Mouse (Mus musculus) heart, embryonic 16.5 days (tissue): ENCODE measurements at regions not wholly inside any gene's neighbourhood (a gene's known extent, or its start where the extent isn't known, plus 50 kb on each side); places are given as distances from the start of the nearest gene placed in this dataset.

Source experiments
- ATAC-seq: fragments of 200-750 bp; cut with Nextera tagmentation; replicated peaks from 2 replicates; pipeline ENCODE4 v1.8.0; 2017; ENCODE audit warnings: moderate number of reproducible peaks; ENCODE audit not compliant: insufficient read depth, low FRiP score; ENCODE audit errors: extremely low read depth
- H3K27ac ChIP-seq: fragments of 300-500 bp; sonication (generic); 2 replicates; pipeline ENCODE4 v1.5.1; 2014; ENCODE audit warnings: mild to moderate bottlenecking, low read length, control low read depth, moderate library complexity
- H3K27me3 ChIP-seq: fragments of 300-500 bp; sonication (generic); 2 replicates; pipeline ENCODE4 v1.6.1; 2014; ENCODE audit warnings: low read length, mixed read lengths; ENCODE audit not compliant: control insufficient read depth, insufficient read depth
- H3K36me3 ChIP-seq: fragments of 300-500 bp; sonication (generic); 2 replicates; pipeline ENCODE4 v1.6.1; 2014; ENCODE audit not compliant: control insufficient read depth, insufficient read depth
- H3K4me1 ChIP-seq: fragments of 300-500 bp; sonication (generic); 2 replicates; pipeline ENCODE4 v1.6.1; 2014; ENCODE audit warnings: low read length, mixed read lengths; ENCODE audit not compliant: control insufficient read depth, insufficient read depth
- H3K4me2 ChIP-seq: fragments of 300-500 bp; sonication (generic); 2 replicates; pipeline ENCODE4 v1.6.1; 2014; ENCODE audit warnings: low read depth, mild to moderate bottlenecking, control low read depth, low read length
- H3K4me3 ChIP-seq: fragments of 300-500 bp; sonication (generic); 2 replicates; pipeline ENCODE4 v1.5.1; 2014; ENCODE audit warnings: mild to moderate bottlenecking, control low read depth, low read length
- H3K9ac ChIP-seq: fragments of 300-500 bp; sonication (generic); 2 replicates; pipeline ENCODE4 v1.6.1; 2014; ENCODE audit warnings: low read length, control low read depth
- H3K9me3 ChIP-seq: fragments of 300-500 bp; sonication (generic); replicated peaks from 2 replicates; pipeline ENCODE4 v1.6.1; 2016; ENCODE audit warnings: low read length; ENCODE audit not compliant: control insufficient read depth
- WGBS: fragments of 180-500 bp; shearing (Covaris S2); extraction: QIAGEN DNeasy Blood & Tissue Kit; methylation state at CpG from one replicate; pipeline ENCODE4 v1.1.7; 2014; 5-methylcytosine and 5-hydroxymethylcytosine counted together

DNA sequence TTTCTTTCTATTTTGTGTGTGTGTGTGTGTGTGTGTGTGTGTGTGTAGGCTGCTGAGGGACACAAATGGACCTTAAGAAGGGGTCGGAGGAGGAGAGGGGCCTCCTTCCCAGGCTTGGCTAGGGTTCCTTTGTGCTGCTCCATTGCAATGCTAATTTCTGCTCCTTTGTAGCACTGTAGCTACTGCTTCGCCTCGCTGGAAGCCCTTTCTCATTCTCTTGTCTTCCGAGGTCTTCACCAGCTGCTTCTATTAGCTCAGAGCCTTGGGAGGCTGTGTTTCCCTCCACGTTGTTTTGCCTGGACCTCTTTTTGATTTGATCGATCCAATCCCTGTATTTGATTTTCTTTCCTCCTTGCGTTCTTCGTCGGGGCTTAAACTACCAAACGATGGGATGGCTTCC, 247.1 kb downstream of the Tmem38b start:
- H3K27me3 ChIP-seq: no peaks in the 10 kb centered on the region
- peaks cover 19% of the 10 kb centered on the region for H3K9me3 ChIP-seq
- ATAC-seq: no peak
- H3K4me2 ChIP-seq: no peak overlapping the region
- no peak overlapping the region for H3K9ac ChIP-seq
- H3K36me3 ChIP-seq: no peaks in the 10 kb centered on the region
- H3K27ac ChIP-seq: no peak overlapping the region
- no peak overlapping the region for H3K4me3 ChIP-seq
- H3K4me1 ChIP-seq: no peaks in the 10 kb centered on the region
- WGBS: 50% methylated on average over 10 of the region's 10 CpGs

DNA sequence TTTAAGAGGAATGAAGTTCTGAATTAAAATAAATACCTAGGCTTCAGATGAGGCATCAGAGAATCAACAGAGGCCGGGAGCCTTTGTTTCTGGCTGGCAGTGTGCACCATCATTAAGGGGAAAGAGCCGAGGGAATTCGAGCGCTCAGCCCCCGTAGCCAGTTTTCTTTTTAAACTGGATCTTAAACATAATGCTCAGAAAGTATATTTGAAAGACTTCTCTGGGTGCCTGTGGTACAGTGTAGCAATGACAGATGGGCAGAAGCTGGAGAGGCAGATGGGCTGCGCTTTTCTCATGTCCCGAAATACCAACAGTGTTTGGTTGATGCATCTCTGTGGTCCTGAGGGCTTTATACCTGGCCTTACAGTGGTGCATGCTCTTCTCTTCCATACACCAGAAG, 247.6 kb downstream of the Tmem38b start:
- Histone ChIP-seq H3K4me2 (no peak overlapping the region), H3K27ac (no peak overlapping the region), H3K9ac (no peak overlapping the region), H3K9me3 (peaks cover 19% of the 10 kb centered on the region), H3K27me3 (no peaks in the 10 kb centered on the region), H3K36me3 (no peaks in the 10 kb centered on the region), H3K4me1 (no peaks in the 10 kb centered on the region), H3K4me3 (no peak overlapping the region)
- 87% methylated on average over 7 of the region's 7 CpGs for WGBS
- no peak for ATAC-seq

DNA sequence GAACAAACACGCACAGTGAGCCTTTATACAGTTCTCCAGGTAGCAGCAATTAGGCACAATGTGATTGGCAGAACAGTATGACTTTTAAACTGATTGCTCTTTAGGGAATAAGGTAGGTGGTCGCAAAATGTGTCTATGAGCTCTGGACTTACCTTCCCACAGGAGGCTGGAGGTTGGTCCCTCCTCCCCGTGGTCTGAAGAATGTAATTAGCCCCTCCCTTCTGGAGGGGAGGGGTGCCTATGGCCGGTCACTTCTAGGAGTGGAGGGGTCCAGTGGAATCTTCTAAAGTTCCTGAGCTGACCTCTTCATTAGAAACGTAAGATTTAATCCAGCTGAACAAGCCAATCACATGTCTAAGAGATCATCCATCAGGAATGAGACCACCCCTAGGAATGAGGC, 248.4 kb downstream of the Tmem38b start:
- Histone ChIP-seq H3K4me1 (no peaks in the 10 kb centered on the region), H3K9me3 (peaks cover 15% of the 10 kb centered on the region), H3K4me3 (no peak overlapping the region), H3K36me3 (no peaks in the 10 kb centered on the region), H3K9ac (no peak overlapping the region), H3K27ac (no peak overlapping the region), H3K4me2 (no peak overlapping the region), H3K27me3 (no peaks in the 10 kb centered on the region)
- 61% methylated on average over 5 of the region's 5 CpGs for WGBS
- no peak for ATAC-seq

DNA sequence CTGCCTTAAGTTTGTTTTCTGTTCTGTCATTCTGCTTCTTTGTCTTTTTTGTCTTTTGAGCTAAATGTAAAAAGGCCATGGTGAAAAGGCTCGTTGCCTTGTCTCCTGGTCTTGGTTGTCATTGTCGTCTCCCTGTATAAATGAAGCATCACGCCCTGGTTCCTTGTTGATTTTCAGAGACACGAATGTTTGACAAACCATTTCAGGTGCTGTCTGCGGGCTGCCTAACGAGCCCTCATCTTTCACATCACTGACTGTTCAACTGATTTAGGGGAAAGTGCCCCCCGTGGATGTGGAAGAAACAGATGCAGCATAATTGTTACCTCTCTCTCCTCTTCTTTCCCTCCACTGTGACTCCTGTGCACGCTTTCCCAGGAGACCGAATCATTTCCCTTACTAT, 254.7 kb downstream of the Tmem38b start:
- H3K27ac ChIP-seq: no peak overlapping the region
- H3K36me3 ChIP-seq: no peaks in the 10 kb centered on the region
- no peak overlapping the region for H3K4me2 ChIP-seq
- no peaks in the 10 kb centered on the region for H3K4me1 ChIP-seq
- 79% methylated on average over 9 of the region's 9 CpGs for WGBS
- H3K4me3 ChIP-seq: no peak overlapping the region
- no peak overlapping the region for H3K9ac ChIP-seq
- no peak for ATAC-seq
- no peaks in the 10 kb centered on the region for H3K9me3 ChIP-seq
- no peaks in the 10 kb centered on the region for H3K27me3 ChIP-seq

DNA sequence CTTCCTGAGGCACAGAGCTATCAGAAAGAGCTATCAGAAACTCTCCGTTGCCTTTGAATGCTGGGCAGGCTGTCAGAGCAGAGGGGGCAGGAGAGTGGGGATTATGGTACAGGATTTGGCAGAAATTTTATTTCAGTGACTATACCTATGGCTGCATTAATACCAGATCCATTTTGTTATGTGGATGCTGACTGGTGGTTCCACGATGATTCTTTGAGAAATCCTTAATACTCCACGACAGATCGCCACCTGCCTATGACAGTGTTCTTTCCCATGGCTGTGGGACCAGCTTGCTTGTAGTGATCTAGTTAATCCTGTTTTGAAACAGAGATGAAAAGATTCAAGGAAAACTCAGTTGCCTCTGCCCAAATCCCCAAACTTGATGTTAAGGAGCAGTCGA, 255.6 kb downstream of the Tmem38b start:
- Histone ChIP-seq H3K9ac (no peak overlapping the region), H3K9me3 (no peaks in the 10 kb centered on the region), H3K4me2 (no peak overlapping the region), H3K36me3 (no peaks in the 10 kb centered on the region), H3K27ac (no peak overlapping the region), H3K27me3 (no peaks in the 10 kb centered on the region), H3K4me1 (no peaks in the 10 kb centered on the region), H3K4me3 (no peak overlapping the region)
- ATAC-seq: no peak
- 79% methylated on average over 5 of the region's 5 CpGs for WGBS

DNA sequence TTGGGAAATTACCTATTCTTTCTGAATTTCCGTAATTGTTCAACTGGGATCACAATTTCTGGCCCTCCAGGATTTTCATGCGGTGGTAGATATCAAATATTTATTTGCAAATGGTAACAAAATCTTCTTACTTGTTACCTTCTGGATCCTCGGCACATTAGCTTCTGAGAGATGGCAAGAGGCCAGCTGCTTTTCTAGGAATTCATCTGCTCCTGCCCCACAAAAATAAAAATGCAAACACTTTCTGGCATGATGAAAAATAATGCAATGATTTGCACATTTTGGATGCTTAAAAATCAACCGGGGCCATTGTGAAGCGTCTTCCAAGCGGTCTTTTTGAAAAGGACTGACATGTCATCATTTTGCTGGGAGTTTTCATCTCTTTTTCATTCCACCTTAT, 258.9 kb downstream of the Tmem38b start:
- ATAC-seq: no peak
- 84% methylated on average over 6 of the region's 6 CpGs for WGBS

DNA sequence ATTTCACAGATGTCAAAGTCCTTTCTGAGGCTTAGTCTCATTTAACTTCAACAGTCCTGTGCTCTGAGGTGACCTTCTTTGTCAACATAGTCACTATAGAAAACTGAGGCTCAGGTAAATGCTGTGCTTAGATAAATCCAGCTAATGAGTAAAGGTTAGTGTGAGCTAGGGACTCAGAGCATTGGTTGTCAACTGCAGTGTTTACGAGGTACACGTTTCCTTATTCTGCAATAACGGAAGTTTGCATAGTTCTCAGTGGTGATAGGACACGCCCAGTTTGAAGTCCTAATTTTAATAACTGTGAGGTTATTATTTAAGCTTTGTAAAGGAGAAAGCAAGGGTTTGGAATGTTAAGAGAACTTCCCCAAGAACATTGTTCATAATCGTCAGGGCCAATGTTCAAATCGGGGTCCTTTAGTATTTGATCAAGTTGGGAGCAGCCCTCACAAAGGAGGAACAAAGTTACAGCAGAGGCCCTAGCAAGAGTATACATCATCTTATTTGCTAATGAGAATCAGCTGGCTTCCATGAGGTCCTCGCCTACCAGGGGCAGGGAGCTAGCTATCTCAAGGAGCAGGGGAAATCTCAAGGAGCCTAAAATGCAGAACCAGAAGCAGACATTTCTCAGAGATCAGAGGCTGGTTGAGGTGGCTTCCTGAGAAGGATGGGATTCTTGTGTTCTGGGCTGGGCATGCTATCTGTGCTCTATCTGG, 268.6 kb downstream of the Tmem38b start:
- Histone ChIP-seq H3K27ac (no peak overlapping the region), H3K9me3 (no peaks in the 10 kb centered on the region), H3K4me1 (no peaks in the 10 kb centered on the region), H3K27me3 (no peaks in the 10 kb centered on the region), H3K4me3 (no peak overlapping the region), H3K36me3 (no peaks in the 10 kb centered on the region), H3K9ac (no peak overlapping the region), H3K4me2 (no peak overlapping the region)
- 76% methylated on average over 7 of the region's 7 CpGs for WGBS
- no peak for ATAC-seq

More for the DNA sequence above, 258.9 kb downstream of the Tmem38b start:
- H3K9ac ChIP-seq: no peak overlapping the region
- H3K36me3 ChIP-seq: no peaks in the 10 kb centered on the region
- H3K27ac ChIP-seq: no peak overlapping the region
- H3K9me3 ChIP-seq: no peaks in the 10 kb centered on the region
- H3K4me2 ChIP-seq: no peak overlapping the region
- no peaks in the 10 kb centered on the region for H3K27me3 ChIP-seq
- H3K4me1 ChIP-seq: no peaks in the 10 kb centered on the region
- no peak overlapping the region for H3K4me3 ChIP-seq

DNA sequence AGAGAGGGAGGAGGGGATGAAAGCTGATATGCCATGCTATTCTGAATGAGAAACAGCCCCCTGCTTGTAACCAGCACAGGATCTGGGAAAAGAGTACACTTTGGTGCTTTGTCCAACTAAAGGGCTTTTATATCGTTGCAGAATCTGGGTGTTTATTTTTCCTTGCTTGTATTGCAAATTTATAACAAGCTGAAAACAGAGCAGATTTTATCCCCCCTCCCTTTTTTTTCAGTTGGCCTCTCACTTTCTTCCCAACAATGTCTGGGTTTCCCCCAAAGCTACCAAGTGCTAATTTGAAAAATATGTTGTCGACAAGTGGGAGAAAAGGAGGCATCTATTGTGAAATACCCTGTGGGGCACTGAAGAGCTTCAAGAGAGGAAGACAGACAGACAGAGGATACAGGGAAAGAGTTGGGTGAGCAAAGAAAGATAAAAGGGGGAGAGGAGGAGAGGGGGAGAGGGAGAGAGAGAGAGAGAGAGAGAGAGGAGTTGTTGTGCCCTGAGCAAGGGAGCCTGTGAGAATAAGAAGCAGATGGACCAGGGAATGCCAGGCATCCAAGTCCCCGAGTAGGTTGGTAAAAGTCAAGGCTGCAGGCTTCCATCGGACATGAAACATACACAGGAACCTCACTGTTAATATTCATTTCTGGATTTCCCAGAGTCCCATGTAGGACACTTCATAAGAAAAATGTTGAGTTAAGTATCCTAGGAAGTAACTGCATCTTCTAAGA, 269.5 kb downstream of the Tmem38b start:
- no peaks in the 10 kb centered on the region for H3K9me3 ChIP-seq
- no peaks in the 10 kb centered on the region for H3K36me3 ChIP-seq
- H3K27me3 ChIP-seq: no peaks in the 10 kb centered on the region
- ATAC-seq: no peak
- H3K4me3 ChIP-seq: no peak overlapping the region
- no peak overlapping the region for H3K4me2 ChIP-seq
- H3K9ac ChIP-seq: no peak overlapping the region
- no peaks in the 10 kb centered on the region for H3K4me1 ChIP-seq
- 53% methylated on average over 4 of the region's 4 CpGs for WGBS
- H3K27ac ChIP-seq: no peak overlapping the region

DNA sequence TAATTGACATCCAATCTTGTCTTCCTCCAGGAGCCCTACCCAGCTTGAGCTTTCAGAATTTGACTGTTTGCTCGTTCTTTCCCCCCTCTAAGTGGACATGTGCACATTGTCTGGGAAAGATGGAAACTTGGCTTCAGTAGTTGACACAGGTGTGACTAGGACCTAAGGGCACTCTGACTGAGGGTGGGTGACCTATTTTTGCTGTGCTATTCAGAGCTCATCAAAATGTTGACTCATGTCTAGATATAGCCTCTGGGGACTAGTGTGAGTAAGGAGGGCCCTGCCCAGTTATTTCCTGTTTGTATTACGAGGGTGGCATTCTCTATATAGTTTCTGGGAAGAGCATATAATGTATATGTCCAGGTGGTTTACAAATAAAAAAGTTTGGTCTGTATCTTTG, 271.7 kb downstream of the Tmem38b start:
- Histone ChIP-seq H3K27ac (no peak overlapping the region), H3K4me2 (no peak overlapping the region), H3K4me3 (no peak overlapping the region), H3K4me1 (no peaks in the 10 kb centered on the region), H3K36me3 (no peaks in the 10 kb centered on the region), H3K9ac (no peak overlapping the region), H3K27me3 (no peaks in the 10 kb centered on the region), H3K9me3 (no peaks in the 10 kb centered on the region)
- WGBS: 62% methylated on average over 2 of the region's 2 CpGs
- ATAC-seq: no peak
